Mouse (Mus musculus): ENCODE data around the gene Zbp1. TPM values are rescaled to one million over a fixed set of nuclear protein-coding genes. Genes with fewer than 3 reads are reported as not detected.
A peak's percentile ranks its signal among the peaks of the same experiment; 100 is the strongest.

Gene Zbp1
- polyA plus RNA-seq, 1 experiment from 2014 or later, result 0.54 TPM

- H3K4me1 ChIP-seq (ENCODE audit: control insufficient read depth, insufficient read depth, low read length), result peaks cover 82% of the 10 kb centered on the region
- WGBS, result 32% methylated on average over 9 of the region's 9 CpGs
- H3K9ac ChIP-seq (ENCODE audit: low read depth, low read length), result peak overlapping the region; percentile 15
- no peaks in the 10 kb centered on the region for H3K9me3 ChIP-seq (ENCODE audit: control insufficient read depth, low read length)
- no peak overlapping the region for H3K4me3 ChIP-seq (ENCODE audit: low read depth, low read length)
- ATAC-seq (ENCODE audit: low read depth) (no peak), DNase-seq (ENCODE audit: low spot score) (no peak)
- no peak overlapping the region for H3K4me2 ChIP-seq (ENCODE audit: low read depth, low read length)
- no peaks in the 10 kb centered on the region for H3K36me3 ChIP-seq (ENCODE audit: control insufficient read depth, insufficient read depth, low read length)
- H3K27me3 ChIP-seq (replicated peaks; ENCODE audit: control insufficient read depth, insufficient read depth, low read length), result no peaks in the 10 kb centered on the region
- H3K27ac ChIP-seq (replicated peaks; ENCODE audit: low read depth, low read length), result 0 out of 2 replicates have a peak overlapping the region, but pooled peaks have one; percentile 10
These were observed 39.9 kb upstream of the Zbp1 start for GRCm38 (mm10) chr2:173258459-173259091.

- Histone ChIP-seq H3K36me3 (ENCODE audit: control insufficient read depth, insufficient read depth, low read length) (no peaks in the 10 kb centered on the region), H3K4me1 (ENCODE audit: control insufficient read depth, insufficient read depth, low read length) (peaks cover 90% of the 10 kb centered on the region), H3K27me3 (replicated peaks; ENCODE audit: control insufficient read depth, insufficient read depth, low read length) (no peaks in the 10 kb centered on the region), H3K4me2 (ENCODE audit: low read depth, low read length) (no peak overlapping the region), H3K9ac (ENCODE audit: low read depth, low read length) (no peak overlapping the region), H3K27ac (replicated peaks; ENCODE audit: low read depth, low read length) (peak overlapping the region; percentile 10; the same call in 1 of the 2 replicates), H3K4me3 (ENCODE audit: low read depth, low read length) (no peak overlapping the region), H3K9me3 (ENCODE audit: control insufficient read depth, low read length) (no peaks in the 10 kb centered on the region)
- 24% methylated on average over 4 of the region's 7 CpGs for WGBS
- DNase-seq (ENCODE audit: low spot score), result peak; percentile 75
- ATAC-seq (ENCODE audit: low read depth), result peak; percentile 45
These were observed 38.9 kb upstream of the Zbp1 start for GRCm38 (mm10) chr2:173257610-173258009.

GRCm38 (mm10) chr2:173256552-173256949 is 37.8 kb upstream of the Zbp1 start:
- DNase-seq (ENCODE audit: low spot score) (no peak), ATAC-seq (ENCODE audit: low read depth) (no peak)
- peaks cover 91% of the 10 kb centered on the region for H3K4me1 ChIP-seq (ENCODE audit: control insufficient read depth, insufficient read depth, low read length)
- no peaks in the 10 kb centered on the region for H3K36me3 ChIP-seq (ENCODE audit: control insufficient read depth, insufficient read depth, low read length)
- H3K27ac ChIP-seq (replicated peaks; ENCODE audit: low read depth, low read length), result 0 out of 2 replicates have a peak overlapping the region, but pooled peaks have one; percentile 13
- no peaks in the 10 kb centered on the region for H3K9me3 ChIP-seq (ENCODE audit: control insufficient read depth, low read length)
- WGBS, result 59% methylated on average over 4 of the region's 4 CpGs
- no peak overlapping the region for H3K4me3 ChIP-seq (ENCODE audit: low read depth, low read length)
- H3K27me3 ChIP-seq (replicated peaks; ENCODE audit: control insufficient read depth, insufficient read depth, low read length), result no peaks in the 10 kb centered on the region
- no peak overlapping the region for H3K9ac ChIP-seq (ENCODE audit: low read depth, low read length)
- H3K4me2 ChIP-seq (ENCODE audit: low read depth, low read length), result no peak overlapping the region

- Histone ChIP-seq H3K4me1 (ENCODE audit: control insufficient read depth, insufficient read depth, low read length) (peaks cover 91% of the 10 kb centered on the region), H3K9me3 (ENCODE audit: control insufficient read depth, low read length) (no peaks in the 10 kb centered on the region), H3K4me3 (ENCODE audit: low read depth, low read length) (no peak overlapping the region), H3K36me3 (ENCODE audit: control insufficient read depth, insufficient read depth, low read length) (no peaks in the 10 kb centered on the region), H3K4me2 (ENCODE audit: low read depth, low read length) (no peak overlapping the region), H3K9ac (ENCODE audit: low read depth, low read length) (no peak overlapping the region), H3K27ac (replicated peaks; ENCODE audit: low read depth, low read length) (no peak overlapping the region), H3K27me3 (replicated peaks; ENCODE audit: control insufficient read depth, insufficient read depth, low read length) (no peaks in the 10 kb centered on the region)
- no peak for DNase-seq (ENCODE audit: low spot score)
- 45% methylated on average over 7 of the region's 7 CpGs for whole genome bisulfite sequencing
- ATAC-seq (ENCODE audit: low read depth), result no peak
These were observed 37.3 kb upstream of the Zbp1 start for GRCm38 (mm10) chr2:173255810-173256551.

- WGBS, result 21% methylated on average over 26 of the region's 26 CpGs
- peak; percentile 9; the same call in 1 of the 2 replicates for ATAC-seq (ENCODE audit: low read depth)
- Histone ChIP-seq H3K4me2 (ENCODE audit: low read depth, low read length) (peak overlapping the region; percentile 37), H3K4me3 (ENCODE audit: low read depth, low read length) (no peak overlapping the region), H3K4me1 (ENCODE audit: control insufficient read depth, insufficient read depth, low read length) (peaks cover 90% of the 10 kb centered on the region), H3K27me3 (replicated peaks; ENCODE audit: control insufficient read depth, insufficient read depth, low read length) (no peaks in the 10 kb centered on the region), H3K9me3 (ENCODE audit: control insufficient read depth, low read length) (no peaks in the 10 kb centered on the region), H3K9ac (ENCODE audit: low read depth, low read length) (peak overlapping the region; percentile 28; the same call in 1 of the 2 replicates), H3K36me3 (ENCODE audit: control insufficient read depth, insufficient read depth, low read length) (no peaks in the 10 kb centered on the region), H3K27ac (replicated peaks; ENCODE audit: low read depth, low read length) (peak overlapping the region; percentile 25)
- DNase-seq (ENCODE audit: low spot score), result peak; percentile 70
These were observed 35.3 kb upstream of the Zbp1 start for GRCm38 (mm10) chr2:173253761-173254662.

- H3K4me1 ChIP-seq (ENCODE audit: control insufficient read depth, insufficient read depth, low read length), result peaks cover 82% of the 10 kb centered on the region
- no peaks in the 10 kb centered on the region for H3K36me3 ChIP-seq (ENCODE audit: control insufficient read depth, insufficient read depth, low read length)
- no peak overlapping the region for H3K27ac ChIP-seq (replicated peaks; ENCODE audit: low read depth, low read length)
- no peaks in the 10 kb centered on the region for H3K9me3 ChIP-seq (ENCODE audit: control insufficient read depth, low read length)
- no peaks in the 10 kb centered on the region for H3K27me3 ChIP-seq (replicated peaks; ENCODE audit: control insufficient read depth, insufficient read depth, low read length)
- 23% methylated on average over 9 of the region's 9 CpGs for WGBS
- H3K4me3 ChIP-seq (ENCODE audit: low read depth, low read length), result no peak overlapping the region
- peak; percentile 86 for DNase-seq (ENCODE audit: low spot score)
- H3K9ac ChIP-seq (ENCODE audit: low read depth, low read length), result no peak overlapping the region
- no peak overlapping the region for H3K4me2 ChIP-seq (ENCODE audit: low read depth, low read length)
- no peak for ATAC-seq (ENCODE audit: low read depth)
These were observed 33.0 kb upstream of the Zbp1 start for GRCm38 (mm10) chr2:173251675-173252074.

- Histone ChIP-seq H3K36me3 (ENCODE audit: control insufficient read depth, insufficient read depth, low read length) (no peaks in the 10 kb centered on the region), H3K27me3 (replicated peaks; ENCODE audit: control insufficient read depth, insufficient read depth, low read length) (no peaks in the 10 kb centered on the region), H3K4me1 (ENCODE audit: control insufficient read depth, insufficient read depth, low read length) (peaks cover 82% of the 10 kb centered on the region), H3K9ac (ENCODE audit: low read depth, low read length) (no peak overlapping the region), H3K4me3 (ENCODE audit: low read depth, low read length) (no peak overlapping the region), H3K27ac (replicated peaks; ENCODE audit: low read depth, low read length) (no peak overlapping the region), H3K9me3 (ENCODE audit: control insufficient read depth, low read length) (no peaks in the 10 kb centered on the region), H3K4me2 (ENCODE audit: low read depth, low read length) (no peak overlapping the region)
- ATAC-seq (ENCODE audit: low read depth) (no peak), DNase-seq (ENCODE audit: low spot score) (no peak)
- 50% methylated on average over 7 of the region's 7 CpGs for WGBS
These were observed 32.4 kb upstream of the Zbp1 start for GRCm38 (mm10) chr2:173251133-173251532.

GRCm38 (mm10) chr2:173250411-173250810 is 31.7 kb upstream of the Zbp1 start:
- peaks cover 84% of the 10 kb centered on the region for H3K4me1 ChIP-seq (ENCODE audit: control insufficient read depth, insufficient read depth, low read length)
- H3K27ac ChIP-seq (replicated peaks; ENCODE audit: low read depth, low read length), result no peak overlapping the region
- H3K4me3 ChIP-seq (ENCODE audit: low read depth, low read length), result no peak overlapping the region
- 33% methylated on average over 1 of the region's 2 CpGs for WGBS
- no peak for ATAC-seq (ENCODE audit: low read depth)
- H3K9ac ChIP-seq (ENCODE audit: low read depth, low read length), result no peak overlapping the region
- DNase-seq (ENCODE audit: low spot score), result no peak
- H3K36me3 ChIP-seq (ENCODE audit: control insufficient read depth, insufficient read depth, low read length), result no peaks in the 10 kb centered on the region
- H3K9me3 ChIP-seq (ENCODE audit: control insufficient read depth, low read length), result no peaks in the 10 kb centered on the region
- no peak overlapping the region for H3K4me2 ChIP-seq (ENCODE audit: low read depth, low read length)
- H3K27me3 ChIP-seq (replicated peaks; ENCODE audit: control insufficient read depth, insufficient read depth, low read length), result no peaks in the 10 kb centered on the region
